Mouse (Mus musculus): ENCODE measurements around the gene Prm1.

DNA sequence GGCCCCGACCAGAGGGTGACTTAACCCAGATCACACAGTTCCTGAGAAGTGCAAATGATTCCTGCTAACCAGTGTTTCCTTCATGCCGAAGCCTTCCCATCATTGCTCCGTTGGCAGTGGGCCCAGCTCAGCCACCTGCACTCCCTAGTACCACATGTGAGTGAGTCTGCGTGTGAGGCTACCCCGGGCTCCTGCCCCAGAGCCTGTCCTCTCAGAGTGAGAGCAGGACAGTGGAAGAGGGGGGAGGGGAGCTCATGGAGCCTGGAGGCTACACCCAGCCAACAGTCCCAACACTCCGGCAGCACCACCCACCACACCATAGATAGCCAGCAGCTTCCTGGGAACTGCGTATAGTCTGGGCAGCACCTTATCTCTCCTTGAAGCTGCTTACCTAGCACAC is 55.8 kb downstream of the Prm1 start:
- TF ChIP-seq POLR2A (IDR thresholded peaks at IDR 0.05; ENCODE audit: insufficient read length, low read depth) (no peak), E2F4 (IDR thresholded peaks at IDR 0.05; ENCODE audit: insufficient read depth) (no peak), MAX (IDR thresholded peaks at IDR 0.05; ENCODE audit: low read depth) (no peak)
